Mouse (Mus musculus) hindbrain, embryonic 16.5 days (tissue): ENCODE data around the gene Heg1. TPM values are rescaled to one million over a fixed set of nuclear protein-coding genes. Genes with fewer than 3 reads are reported as not detected.

Experiments used
- ATAC-seq: fragments of 200-750 bp; cut with Nextera tagmentation; 2 replicates; pipeline ENCODE4 v1.8.0; 2017; ENCODE audit warnings: moderate TSS enrichment, moderate library complexity
- H3K27ac ChIP-seq: fragments of 300-500 bp; sonication (generic); 2 replicates; pipeline ENCODE4 v1.5.1; 2014; ENCODE audit warnings: low read depth, mild to moderate bottlenecking, control low read depth, low read length, moderate library complexity
- H3K27me3 ChIP-seq: fragments of 300-500 bp; sonication (generic); replicated peaks from 2 replicates; pipeline ENCODE4 v1.6.1; 2014; ENCODE audit warnings: low read length; ENCODE audit not compliant: control insufficient read depth, insufficient read depth
- H3K36me3 ChIP-seq: fragments of 300-500 bp; sonication (generic); 2 replicates; pipeline ENCODE4 v1.6.1; 2014; ENCODE audit warnings: mild to moderate bottlenecking, low read length, moderate library complexity, mixed read lengths; ENCODE audit not compliant: control insufficient read depth, insufficient read depth
- H3K4me1 ChIP-seq: fragments of 300-500 bp; sonication (generic); 2 replicates; pipeline ENCODE4 v1.6.1; 2014; ENCODE audit warnings: low read depth, low read length; ENCODE audit not compliant: control insufficient read depth, insufficient read depth
- H3K4me2 ChIP-seq: fragments of 300-500 bp; sonication (generic); 2 replicates; pipeline ENCODE4 v1.6.1; 2014; ENCODE audit warnings: mild to moderate bottlenecking, low read length, control low read depth, moderate library complexity
- H3K4me3 ChIP-seq: fragments of 300-500 bp; sonication (generic); 2 replicates; pipeline ENCODE4 v1.5.1; 2014; ENCODE audit warnings: mild to moderate bottlenecking, low read length, control low read depth, moderate library complexity
- H3K9ac ChIP-seq: fragments of 300-500 bp; sonication (generic); 2 replicates; pipeline ENCODE4 v1.6.1; 2014; ENCODE audit warnings: low read depth, mild to moderate bottlenecking, control low read depth, low read length, moderate library complexity
- H3K9me3 ChIP-seq: fragments of 300-500 bp; sonication (generic); 2 replicates; pipeline ENCODE4 v1.6.1; 2014; ENCODE audit warnings: mild to moderate bottlenecking, low read length, moderate library complexity; ENCODE audit not compliant: control insufficient read depth
- WGBS: fragments of 180-500 bp; shearing (Covaris S2); extraction: QIAGEN DNeasy Blood & Tissue Kit; methylation state at CpG from one replicate; pipeline ENCODE4 v1.1.7; 2014; 5-methylcytosine and 5-hydroxymethylcytosine counted together
- polyA plus RNA-seq: library from polyadenylated mRNA; unstranded; fragments of >200 nt; fragmentation: Nextera tagmentation; extraction: Ambion mirVana; gene quantifications from 2 replicates; pipeline ENCODE4 v1.2.1, GENCODE M21; 2015

Gene Heg1
- polyA plus RNA-seq, 1 experiment from 2014 or later, result 7.2 TPM

- Histone ChIP-seq H3K9me3 (no peaks in the 10 kb centered on the region), H3K4me3 (no peak overlapping the region), H3K4me2 (no peak overlapping the region), H3K27me3 (no peaks in the 10 kb centered on the region), H3K9ac (no peak overlapping the region), H3K4me1 (peaks cover 6% of the 10 kb centered on the region), H3K27ac (no peak overlapping the region), H3K36me3 (no peaks in the 10 kb centered on the region)
- ATAC-seq, result no peak
- WGBS, result 57% methylated on average over 9 of the region's 9 CpGs
Observed at GRCm38 (mm10) chr16:33742233-33742632, 58.1 kb downstream of the Heg1 start.

GRCm38 (mm10) chr16:33744622-33745419 is 60.7 kb downstream of the Heg1 start:
- Histone ChIP-seq H3K4me3 (no peak overlapping the region), H3K27ac (no peak overlapping the region), H3K4me1 (peaks cover 2% of the 10 kb centered on the region), H3K4me2 (no peak overlapping the region), H3K27me3 (no peaks in the 10 kb centered on the region), H3K9ac (no peak overlapping the region), H3K36me3 (no peaks in the 10 kb centered on the region), H3K9me3 (no peaks in the 10 kb centered on the region)
- WGBS, result 62% methylated on average over 7 of the region's 7 CpGs
- peak; percentile 55; the same call in 1 of the 2 replicates for ATAC-seq

- H3K27ac ChIP-seq, result no peak overlapping the region
- 83% methylated on average over 7 of the region's 7 CpGs for WGBS
- no peak for ATAC-seq
- H3K4me2 ChIP-seq, result no peak overlapping the region
- H3K9me3 ChIP-seq, result no peaks in the 10 kb centered on the region
- no peaks in the 10 kb centered on the region for H3K36me3 ChIP-seq
- peaks cover 2% of the 10 kb centered on the region for H3K4me1 ChIP-seq
- H3K9ac ChIP-seq, result no peak overlapping the region
- H3K4me3 ChIP-seq, result no peak overlapping the region
- H3K27me3 ChIP-seq, result no peaks in the 10 kb centered on the region
Observed at GRCm38 (mm10) chr16:33745457-33745856, 61.3 kb downstream of the Heg1 start.

- Histone ChIP-seq H3K4me2 (no peak overlapping the region), H3K4me1 (peaks cover 1% of the 10 kb centered on the region), H3K4me3 (no peak overlapping the region), H3K9ac (no peak overlapping the region), H3K36me3 (no peaks in the 10 kb centered on the region), H3K27ac (no peak overlapping the region), H3K9me3 (no peaks in the 10 kb centered on the region), H3K27me3 (no peaks in the 10 kb centered on the region)
- 70% methylated on average over 10 of the region's 10 CpGs for WGBS
- no peak for ATAC-seq
Observed at GRCm38 (mm10) chr16:33746074-33746676, 62.0 kb downstream of the Heg1 start.

GRCm38 (mm10) chr16:33747346-33747954 is 63.3 kb downstream of the Heg1 start:
- Histone ChIP-seq H3K4me2 (no peak overlapping the region), H3K27ac (no peak overlapping the region), H3K36me3 (no peaks in the 10 kb centered on the region), H3K27me3 (no peaks in the 10 kb centered on the region), H3K4me1 (no peaks in the 10 kb centered on the region), H3K9me3 (no peaks in the 10 kb centered on the region), H3K9ac (no peak overlapping the region), H3K4me3 (no peak overlapping the region)
- no peak for ATAC-seq
- WGBS, result 61% methylated on average over 7 of the region's 7 CpGs

GRCm38 (mm10) chr16:33747994-33748393 is 63.8 kb downstream of the Heg1 start:
- Histone ChIP-seq H3K9ac (no peak overlapping the region), H3K9me3 (no peaks in the 10 kb centered on the region), H3K36me3 (no peaks in the 10 kb centered on the region), H3K27ac (no peak overlapping the region), H3K4me2 (no peak overlapping the region), H3K4me3 (no peak overlapping the region), H3K4me1 (no peaks in the 10 kb centered on the region), H3K27me3 (no peaks in the 10 kb centered on the region)
- WGBS, result 92% methylated on average over 2 of the region's 2 CpGs
- no peak for ATAC-seq

GRCm38 (mm10) chr16:33751152-33751551 is 67.0 kb downstream of the Heg1 start:
- 48% methylated on average over 13 of the region's 13 CpGs for WGBS
- no peak for ATAC-seq
- no peak overlapping the region for H3K4me2 ChIP-seq
- no peak overlapping the region for H3K4me3 ChIP-seq
- no peak overlapping the region for H3K27ac ChIP-seq
- no peaks in the 10 kb centered on the region for H3K9me3 ChIP-seq
- H3K4me1 ChIP-seq, result no peaks in the 10 kb centered on the region
- H3K27me3 ChIP-seq, result no peaks in the 10 kb centered on the region
- no peaks in the 10 kb centered on the region for H3K36me3 ChIP-seq
- no peak overlapping the region for H3K9ac ChIP-seq

GRCm38 (mm10) chr16:33751590-33751989 is 67.4 kb downstream of the Heg1 start:
- no peak overlapping the region for H3K27ac ChIP-seq
- no peak overlapping the region for H3K9ac ChIP-seq
- H3K27me3 ChIP-seq, result no peaks in the 10 kb centered on the region
- no peak overlapping the region for H3K4me3 ChIP-seq
- H3K4me2 ChIP-seq, result no peak overlapping the region
- no peaks in the 10 kb centered on the region for H3K4me1 ChIP-seq
- WGBS, result 79% methylated on average over 12 of the region's 12 CpGs
- H3K9me3 ChIP-seq, result no peaks in the 10 kb centered on the region
- H3K36me3 ChIP-seq, result no peaks in the 10 kb centered on the region
- no peak for ATAC-seq

- H3K36me3 ChIP-seq, result no peaks in the 10 kb centered on the region
- H3K4me1 ChIP-seq, result no peaks in the 10 kb centered on the region
- no peaks in the 10 kb centered on the region for H3K9me3 ChIP-seq
- no peaks in the 10 kb centered on the region for H3K27me3 ChIP-seq
- H3K4me3 ChIP-seq, result no peak overlapping the region
- no peak for ATAC-seq
- no peak overlapping the region for H3K4me2 ChIP-seq
- H3K9ac ChIP-seq, result no peak overlapping the region
- WGBS, result 83% methylated on average over 8 of the region's 8 CpGs
- H3K27ac ChIP-seq, result no peak overlapping the region
Observed at GRCm38 (mm10) chr16:33752904-33753578, 68.9 kb downstream of the Heg1 start.
